Mouse (Mus musculus): ENCODE results near the gene Hdac10. TPM values are rescaled to one million over a fixed set of nuclear protein-coding genes. Genes with fewer than 3 reads are reported as not detected.

The Hdac10 gene
- polyA plus RNA-seq, 1 experiment from 2014 or later = 14.8 TPM

DNA sequence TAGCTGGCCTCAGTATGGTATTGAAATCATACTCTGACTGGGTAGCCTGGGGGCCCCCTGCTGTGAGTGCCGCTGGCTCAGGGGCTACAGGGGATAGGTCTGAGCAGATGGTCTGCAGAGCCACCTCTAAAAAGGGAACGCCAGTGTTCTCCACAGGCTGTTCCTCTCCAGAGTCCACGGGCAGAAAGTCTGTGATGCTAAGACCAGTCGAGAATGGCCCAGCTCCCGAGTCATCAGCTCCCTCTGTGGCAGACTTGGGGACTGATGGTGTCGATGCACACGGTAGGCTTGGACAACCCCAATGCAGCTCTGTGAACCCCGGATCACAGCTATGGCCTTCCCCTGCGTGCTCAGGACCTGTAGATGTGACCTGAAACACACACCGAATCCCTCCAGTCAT is 24.6 kb downstream of the Hdac10 start:
- DNase-seq (ENCODE audit: low spot score) = no peak

DNA sequence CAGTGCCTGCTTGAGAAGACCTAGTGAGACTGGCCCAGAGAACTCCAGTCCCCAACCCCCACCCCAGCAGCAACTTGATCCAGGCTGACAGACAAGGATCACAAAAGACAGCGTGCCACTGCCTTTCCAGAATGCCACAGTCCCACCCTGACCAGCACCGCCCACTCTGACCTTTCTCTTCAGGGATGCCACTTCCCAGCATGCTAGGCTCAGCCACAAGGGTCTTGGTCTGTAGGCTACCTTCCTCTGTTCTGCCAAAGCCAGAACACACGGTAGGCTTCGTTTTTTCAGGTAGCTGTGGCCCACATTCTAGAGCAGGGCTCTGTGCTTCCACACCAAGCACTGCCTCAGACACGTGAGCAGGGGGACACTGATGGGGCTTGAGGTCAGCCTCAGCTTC is 25.9 kb downstream of the Hdac10 start:
- H3K9me3 ChIP-seq (ENCODE audit: low read length) = no peaks in the 10 kb centered on the region
- DNase-seq (ENCODE audit: low spot score) (no peak), ATAC-seq (no peak)
- H3K4me1 ChIP-seq (ENCODE audit: insufficient read depth, low read depth, low read length) = no peaks in the 10 kb centered on the region
- H3K27me3 ChIP-seq (replicated peaks; ENCODE audit: insufficient read depth, low read length) = no peaks in the 10 kb centered on the region
- H3K27ac ChIP-seq (ENCODE audit: low read length) = no peak overlapping the region
- no peak overlapping the region for H3K9ac ChIP-seq (replicated peaks; ENCODE audit: low read depth)
- H3K4me2 ChIP-seq (replicated peaks; ENCODE audit: low read depth, low read length) = no peak overlapping the region
- no peak for TF ChIP-seq EP300 (IDR thresholded peaks at IDR 0.05)
- TF ChIP-seq CTCF (IDR thresholded peaks at IDR 0.05) = no peak
- WGBS = 70% methylated on average over 5 of the region's 5 CpGs
- H3K36me3 ChIP-seq (ENCODE audit: insufficient read depth, low read length) = peaks cover 50% of the 10 kb centered on the region
- no peak overlapping the region for H3K4me3 ChIP-seq (ENCODE audit: low read depth, low read length)

More for the DNA sequence above, 24.6 kb downstream of the Hdac10 start:
- no peaks in the 10 kb centered on the region for H3K4me1 ChIP-seq (ENCODE audit: insufficient read depth, low read depth, low read length)
- H3K4me2 ChIP-seq (replicated peaks; ENCODE audit: low read depth, low read length) = no peak overlapping the region
- peaks cover 52% of the 10 kb centered on the region for H3K36me3 ChIP-seq (ENCODE audit: insufficient read depth, low read length)
- H3K9me3 ChIP-seq (ENCODE audit: low read length) = no peaks in the 10 kb centered on the region
- no peak for ATAC-seq
- no peak overlapping the region for H3K27ac ChIP-seq (ENCODE audit: low read length)
- TF ChIP-seq EP300 (IDR thresholded peaks at IDR 0.05) = no peak
- no peak for TF ChIP-seq CTCF (IDR thresholded peaks at IDR 0.05)
- H3K27me3 ChIP-seq (replicated peaks; ENCODE audit: insufficient read depth, low read length) = no peaks in the 10 kb centered on the region
- H3K9ac ChIP-seq (replicated peaks; ENCODE audit: low read depth) = no peak overlapping the region
- WGBS = 85% methylated on average over 10 of the region's 10 CpGs
- no peak overlapping the region for H3K4me3 ChIP-seq (ENCODE audit: low read depth, low read length)

- Histone ChIP-seq H3K4me2 (replicated peaks; ENCODE audit: low read depth, low read length) (no peak overlapping the region), H3K36me3 (ENCODE audit: insufficient read depth, low read length) (peaks cover 67% of the 10 kb centered on the region), H3K27ac (ENCODE audit: low read length) (no peak overlapping the region), H3K27me3 (replicated peaks; ENCODE audit: insufficient read depth, low read length) (no peaks in the 10 kb centered on the region), H3K4me3 (ENCODE audit: low read depth, low read length) (no peak overlapping the region), H3K4me1 (ENCODE audit: insufficient read depth, low read depth, low read length) (no peaks in the 10 kb centered on the region), H3K9me3 (ENCODE audit: low read length) (no peaks in the 10 kb centered on the region), H3K9ac (replicated peaks; ENCODE audit: low read depth) (no peak overlapping the region)
- TF ChIP-seq EP300 (IDR thresholded peaks at IDR 0.05) = no peak
- no peak for TF ChIP-seq CTCF (IDR thresholded peaks at IDR 0.05)
- ATAC-seq = no peak
- no peak for DNase-seq (ENCODE audit: low spot score)
- 91% methylated on average over 12 of the region's 12 CpGs for WGBS
Observed at GRCm38 (mm10) chr15:89100823-89101222, 27.7 kb downstream of the Hdac10 start.

DNA sequence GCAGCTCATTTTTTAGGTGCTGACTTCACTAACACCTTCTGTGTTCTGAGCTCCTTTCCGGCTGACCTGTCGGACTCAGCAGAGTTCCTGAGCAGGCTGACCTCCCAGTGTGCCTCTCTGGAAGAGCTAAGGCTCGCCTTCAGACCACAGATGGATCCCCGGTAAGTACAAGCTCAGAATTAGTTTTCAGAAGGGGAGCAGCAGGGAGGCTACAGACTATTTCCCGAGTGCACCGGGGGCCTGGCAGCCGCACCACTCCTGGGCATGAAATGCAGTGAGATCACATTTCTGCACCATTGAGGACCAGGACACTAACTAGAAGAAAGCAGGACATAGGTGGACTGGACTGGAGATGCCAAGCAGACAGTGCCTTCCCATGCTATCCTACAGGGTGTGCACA is 29.9 kb downstream of the Hdac10 start:
- Histone ChIP-seq H3K9ac (replicated peaks; ENCODE audit: low read depth) (no peak overlapping the region), H3K4me3 (ENCODE audit: low read depth, low read length) (no peak overlapping the region), H3K36me3 (ENCODE audit: insufficient read depth, low read length) (peaks cover 74% of the 10 kb centered on the region), H3K4me1 (ENCODE audit: insufficient read depth, low read depth, low read length) (no peaks in the 10 kb centered on the region), H3K27ac (ENCODE audit: low read length) (no peak overlapping the region), H3K4me2 (replicated peaks; ENCODE audit: low read depth, low read length) (no peak overlapping the region), H3K9me3 (ENCODE audit: low read length) (no peaks in the 10 kb centered on the region), H3K27me3 (replicated peaks; ENCODE audit: insufficient read depth, low read length) (no peaks in the 10 kb centered on the region)
- DNase-seq (ENCODE audit: low spot score) (no peak), ATAC-seq (no peak)
- WGBS = 88% methylated on average over 7 of the region's 7 CpGs
- no peak for TF ChIP-seq CTCF (IDR thresholded peaks at IDR 0.05)
- TF ChIP-seq EP300 (IDR thresholded peaks at IDR 0.05) = no peak

GRCm38 (mm10) chr15:89097450-89097849 is 31.1 kb downstream of the Hdac10 start:
- no peaks in the 10 kb centered on the region for H3K27me3 ChIP-seq (replicated peaks; ENCODE audit: insufficient read depth, low read length)
- H3K9me3 ChIP-seq (ENCODE audit: low read length) = no peaks in the 10 kb centered on the region
- no peak for DNase-seq (ENCODE audit: low spot score)
- H3K9ac ChIP-seq (replicated peaks; ENCODE audit: low read depth) = no peak overlapping the region
- WGBS = 89% methylated on average over 5 of the region's 5 CpGs
- H3K4me2 ChIP-seq (replicated peaks; ENCODE audit: low read depth, low read length) = no peak overlapping the region
- H3K4me1 ChIP-seq (ENCODE audit: insufficient read depth, low read depth, low read length) = no peaks in the 10 kb centered on the region
- peaks cover 78% of the 10 kb centered on the region for H3K36me3 ChIP-seq (ENCODE audit: insufficient read depth, low read length)
- H3K27ac ChIP-seq (ENCODE audit: low read length) = no peak overlapping the region
- ATAC-seq = no peak
- TF ChIP-seq CTCF (IDR thresholded peaks at IDR 0.05) = no peak
- TF ChIP-seq EP300 (IDR thresholded peaks at IDR 0.05) = no peak
- H3K4me3 ChIP-seq (ENCODE audit: low read depth, low read length) = no peak overlapping the region

DNA sequence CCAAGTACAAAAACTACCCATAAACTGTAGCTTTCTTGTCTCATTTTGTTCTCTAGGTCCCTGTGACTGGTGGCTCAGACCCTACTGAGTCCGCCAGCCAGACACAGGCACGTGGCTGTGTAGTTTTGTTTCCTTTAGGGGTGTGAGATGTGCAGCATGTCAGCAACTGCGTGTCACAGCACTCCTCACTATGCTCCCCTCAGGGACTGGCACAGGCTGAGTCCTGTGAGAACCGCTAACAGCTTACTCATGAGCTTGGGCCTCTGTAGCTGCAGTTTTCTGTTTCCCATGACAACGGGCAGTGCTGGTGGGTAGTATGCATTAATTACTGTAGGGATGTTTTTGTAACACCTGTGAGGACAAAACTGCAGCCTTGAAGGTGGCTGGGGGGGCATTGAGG is 36.3 kb downstream of the Hdac10 start:
- peaks cover 13% of the 10 kb centered on the region; the same call in 1 of the 2 replicates for H3K4me1 ChIP-seq (ENCODE audit: insufficient read depth, low read depth, low read length)
- WGBS = 73% methylated on average over 5 of the region's 5 CpGs

GRCm38 (mm10) chr15:89090662-89091061 is 37.8 kb downstream of the Hdac10 start:
- Histone ChIP-seq H3K27ac (ENCODE audit: low read length) (no peak overlapping the region), H3K4me1 (ENCODE audit: insufficient read depth, low read depth, low read length) (peaks cover 13% of the 10 kb centered on the region; the same call in 1 of the 2 replicates), H3K4me2 (replicated peaks; ENCODE audit: low read depth, low read length) (no peak overlapping the region), H3K36me3 (ENCODE audit: insufficient read depth, low read length) (peaks cover 33% of the 10 kb centered on the region), H3K9ac (replicated peaks; ENCODE audit: low read depth) (no peak overlapping the region), H3K4me3 (ENCODE audit: low read depth, low read length) (no peak overlapping the region), H3K27me3 (replicated peaks; ENCODE audit: insufficient read depth, low read length) (no peaks in the 10 kb centered on the region), H3K9me3 (ENCODE audit: low read length) (no peaks in the 10 kb centered on the region)
- 81% methylated on average over 4 of the region's 4 CpGs for WGBS
- TF ChIP-seq EP300 (IDR thresholded peaks at IDR 0.05) (no peak), CTCF (IDR thresholded peaks at IDR 0.05) (no peak)
- ATAC-seq (no peak), DNase-seq (ENCODE audit: low spot score) (no peak)

More for the DNA sequence above, 36.3 kb downstream of the Hdac10 start:
- Histone ChIP-seq H3K27ac (ENCODE audit: low read length) (no peak overlapping the region), H3K4me3 (ENCODE audit: low read depth, low read length) (no peak overlapping the region), H3K27me3 (replicated peaks; ENCODE audit: insufficient read depth, low read length) (no peaks in the 10 kb centered on the region), H3K4me2 (replicated peaks; ENCODE audit: low read depth, low read length) (no peak overlapping the region), H3K9me3 (ENCODE audit: low read length) (no peaks in the 10 kb centered on the region), H3K9ac (replicated peaks; ENCODE audit: low read depth) (no peak overlapping the region), H3K36me3 (ENCODE audit: insufficient read depth, low read length) (peaks cover 39% of the 10 kb centered on the region)
- TF ChIP-seq CTCF (IDR thresholded peaks at IDR 0.05) (no peak), EP300 (IDR thresholded peaks at IDR 0.05) (no peak)
- DNase-seq (ENCODE audit: low spot score) (no peak), ATAC-seq (no peak)

Measured in lung, postnatal 0 days (tissue).